Mouse (Mus musculus) spleen, postnatal 0 days (tissue): ENCODE measurements around the gene Mlst8. TPM values are rescaled to one million over a fixed set of nuclear protein-coding genes. Genes with fewer than 3 reads are reported as not detected.

Experiments used
- polyA plus RNA-seq: library from polyadenylated mRNA; unstranded; fragments of >200 nt; fragmentation: Nextera tagmentation; extraction: Ambion mirVana; gene quantifications from 2 replicates; pipeline ENCODE4 v1.2.1, GENCODE M21; 2015

Gene Mlst8
- polyA plus RNA-seq: 14.6 and 17.9 TPM in 2 replicates

DNA sequence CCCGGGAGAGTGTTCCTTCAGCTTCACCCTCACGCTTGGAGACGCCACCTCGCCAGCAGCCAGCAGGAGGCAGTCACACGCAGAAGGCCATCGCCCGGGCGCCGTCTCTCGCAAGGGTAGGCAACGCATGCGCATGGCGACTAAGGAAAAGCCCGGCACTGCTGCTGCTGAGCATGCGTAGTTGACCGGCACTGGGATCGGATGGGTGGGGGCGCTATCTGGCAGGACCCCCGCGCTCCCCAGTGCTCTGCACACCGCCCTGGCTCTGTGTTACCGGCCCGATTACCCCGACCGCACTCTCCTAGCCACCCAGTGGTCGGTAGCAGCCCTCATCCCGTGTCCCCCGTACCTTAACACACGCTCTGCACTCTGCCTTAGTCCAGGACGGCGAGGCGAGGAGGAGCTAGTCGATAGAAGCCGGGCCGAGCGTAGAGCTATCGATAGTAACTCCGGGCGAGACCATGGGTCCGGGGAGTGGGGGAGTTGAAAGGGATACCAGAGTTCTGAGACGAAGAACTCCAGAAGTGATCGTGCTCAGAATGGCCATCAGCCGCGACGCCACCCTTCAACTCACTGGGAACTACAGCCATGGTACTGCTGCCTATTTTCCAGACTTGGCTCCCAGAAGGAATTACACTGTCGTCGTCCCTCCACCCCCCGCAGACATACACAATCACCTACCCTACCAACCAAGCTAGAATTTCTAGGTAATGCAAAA, at the start of gene Mlst8:
Mlst8 (minus strand) TSS at position 416 of the 718 bp plus-strand sequence.

DNA sequence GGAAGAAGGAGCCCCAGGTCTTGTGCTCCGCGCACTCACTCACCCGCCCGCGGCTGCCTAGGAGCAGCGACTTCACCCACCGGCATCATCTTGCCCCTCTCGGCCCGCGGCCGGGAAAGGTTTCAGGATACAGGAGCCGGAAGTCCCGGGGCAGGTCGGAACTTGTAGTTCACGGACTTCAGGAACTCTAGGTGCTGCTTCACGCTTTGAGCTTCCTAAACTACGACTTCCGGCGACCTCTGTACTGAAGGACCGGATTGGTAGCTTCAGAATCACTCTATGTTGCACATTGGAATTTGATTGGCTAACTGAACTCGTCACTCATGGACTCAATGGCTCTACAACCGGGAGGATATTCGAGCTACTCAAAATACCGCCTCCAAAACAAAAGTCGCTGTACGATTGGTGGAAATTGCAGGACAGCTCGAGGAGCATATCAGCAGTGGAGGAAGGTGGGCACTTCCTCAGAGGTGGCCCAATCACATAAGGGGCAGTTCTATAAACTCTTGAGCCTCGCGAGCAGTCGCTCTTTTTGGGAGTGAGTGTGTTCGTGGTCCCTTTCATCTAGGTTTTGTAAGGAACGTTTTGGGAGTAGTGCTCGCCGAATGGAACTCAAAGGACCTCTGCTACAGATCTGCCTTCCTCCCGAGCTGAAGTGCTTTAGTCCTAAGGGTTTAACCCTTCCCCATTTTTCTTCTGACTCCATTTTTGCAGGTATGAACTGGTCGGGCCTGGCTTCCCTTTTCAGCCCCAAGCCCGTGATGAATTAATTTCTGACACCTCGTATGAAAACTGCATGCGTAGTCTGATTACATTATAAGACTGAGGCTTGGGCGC, 49.1 kb upstream of the Mlst8 start, which contains the start of gene Traf7:
Traf7 (minus strand) TSS at position 216 of the 837 bp plus-strand sequence.

GRCm38 (mm10) chr17:24488186-24488661, 9.3 kb upstream of the Mlst8 start, which contains the start of gene Caskin1:
Caskin1 (plus strand) TSS chr17:24488601.

GRCm38 (mm10) chr17:24473612-24474275, 5.1 kb downstream of the Mlst8 start, which contains the start of gene Bricd5:
Bricd5 (plus strand) TSS chr17:24473884.

DNA sequence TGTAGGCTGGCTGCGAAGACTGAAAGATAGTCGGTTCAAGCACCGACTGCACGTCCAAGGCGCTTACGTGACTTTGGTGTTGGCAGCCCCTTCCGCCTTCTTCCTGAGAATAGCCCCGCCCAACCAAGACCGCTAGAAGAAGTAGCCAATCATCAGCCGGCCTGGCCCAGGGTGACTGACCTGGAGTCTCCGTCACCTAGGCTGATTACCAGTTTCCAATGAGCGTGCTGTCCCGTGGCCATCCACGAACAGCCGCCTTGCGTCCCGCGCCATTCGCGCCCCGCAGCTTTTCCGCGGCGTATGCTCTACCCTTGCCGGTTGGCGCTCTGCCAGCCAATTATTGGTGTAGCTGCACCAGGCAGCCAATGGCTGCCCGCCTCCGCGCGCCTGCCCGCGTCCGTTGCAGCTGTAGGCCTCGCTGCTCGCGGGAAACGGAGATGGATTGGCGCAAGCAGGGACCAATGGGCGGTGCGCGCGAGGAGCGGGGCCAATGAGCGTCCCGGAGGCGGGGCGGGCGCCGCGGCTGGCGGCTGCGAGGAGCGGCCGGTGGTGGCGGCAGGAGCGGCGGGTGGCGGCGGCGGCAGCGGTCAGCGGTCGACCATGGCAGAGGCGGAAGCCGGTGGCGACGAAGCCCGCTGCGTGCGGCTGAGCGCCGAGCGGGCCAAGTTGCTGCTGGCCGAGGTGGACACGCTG, 8.8 kb downstream of the Mlst8 start, which contains the start of the genes E4f1 and Pgp:
E4f1 (minus strand) TSS at position 404 of the 693 bp plus-strand sequence.
Pgp (plus strand) TSS at position 483 of the 693 bp plus-strand sequence.

DNA sequence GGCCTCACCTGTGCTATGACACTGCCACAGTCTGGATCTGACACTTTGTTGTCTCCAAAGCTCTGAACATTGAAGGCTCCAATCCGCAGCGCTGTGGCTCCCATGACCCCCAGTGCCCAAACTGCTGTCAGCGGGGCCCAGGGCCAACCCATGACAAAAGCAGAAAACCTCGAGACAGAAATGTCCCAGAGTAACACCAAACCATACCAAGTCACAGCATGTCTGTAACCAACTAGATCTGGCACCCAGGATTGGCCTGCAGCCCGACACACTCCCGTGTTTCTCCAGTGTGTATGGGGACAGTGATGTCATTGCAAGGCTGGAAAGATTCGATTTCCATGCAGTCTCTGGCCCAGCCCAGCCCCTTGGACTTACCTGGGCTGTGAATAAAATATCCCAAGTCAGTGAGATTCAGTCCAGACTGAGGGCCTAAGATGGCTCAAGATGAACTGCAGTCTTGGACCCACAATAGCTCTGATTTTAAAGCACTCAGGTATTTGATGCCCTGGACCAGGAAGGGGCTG, 36.2 kb downstream of the Mlst8 start, which contains the start of gene Dnase1l2:
Dnase1l2 (minus strand) TSS at position 474 of the 524 bp plus-strand sequence.

DNA sequence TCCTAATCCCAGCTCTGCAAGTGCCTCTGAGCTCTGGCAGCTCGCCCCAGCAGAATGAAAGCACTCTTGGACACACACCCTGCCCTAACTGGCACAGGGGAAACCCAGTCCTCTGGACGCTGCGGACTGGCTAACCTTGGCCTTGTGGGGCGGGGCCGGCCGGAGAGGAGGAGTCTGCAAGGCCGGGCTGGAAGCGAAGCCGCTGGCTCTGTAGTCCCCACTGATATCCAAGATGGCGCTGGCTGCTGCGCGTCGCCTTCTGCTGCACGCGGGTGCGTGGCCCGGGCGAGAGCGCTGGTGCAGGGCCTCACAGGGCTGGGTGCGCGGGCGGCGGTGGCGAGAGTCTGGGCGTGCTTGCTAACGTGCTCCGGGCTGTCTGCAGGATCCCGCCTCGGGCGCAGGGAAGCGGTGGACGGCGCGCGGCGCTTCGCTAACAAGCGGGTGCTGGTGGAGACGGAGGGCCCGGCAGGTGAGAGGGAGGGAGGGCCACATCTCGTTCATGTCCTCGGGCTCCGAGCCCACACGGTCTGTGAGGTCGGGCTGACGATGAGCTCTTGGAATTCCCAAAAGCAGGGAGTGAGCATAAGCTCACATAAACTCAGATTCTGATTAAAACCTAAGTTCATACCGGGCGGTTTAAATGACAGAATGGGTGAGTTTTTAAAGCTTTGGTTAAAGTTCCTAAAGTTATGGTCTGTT, 52.3 kb downstream of the Mlst8 start, which contains the start of gene Eci1:
Eci1 (plus strand) TSS at position 171 of the 699 bp plus-strand sequence.

Other genes starting within 250 kb of the Mlst8 start
- gene Ccnf, start 227.6 kb downstream of the Mlst8 start, polyA plus RNA-seq: 62.5 and 70.6 TPM in 2 replicates
- 0.10 and 0.13 TPM in 2 replicates for gene Abca17, start 128.0 kb downstream of the Mlst8 start, polyA plus RNA-seq
- 13.0 and 14.0 TPM in 2 replicates for gene Abca3, start 127.1 kb downstream of the Mlst8 start, polyA plus RNA-seq
- gene Rnps1, start 64.5 kb downstream of the Mlst8 start, polyA plus RNA-seq: 158 and 162 TPM in 2 replicates
- gene Eci1, start 52.4 kb downstream of the Mlst8 start, polyA plus RNA-seq: 48.9 and 53.5 TPM in 2 replicates
- 1.00 and 1.4 TPM in 2 replicates for gene Dnase1l2, start 36.0 kb downstream of the Mlst8 start, polyA plus RNA-seq
- gene E4f1, start 8.8 kb downstream of the Mlst8 start, polyA plus RNA-seq: 17.4 and 20.1 TPM in 2 replicates
- gene Pgp, start 8.7 kb downstream of the Mlst8 start, polyA plus RNA-seq: 74.7 and 81.1 TPM in 2 replicates
- not detected in 2 replicates for gene Bricd5, start 5.2 kb downstream of the Mlst8 start, polyA plus RNA-seq
- gene Caskin1, start 9.5 kb upstream of the Mlst8 start, polyA plus RNA-seq: 0.38 and 0.40 TPM in 2 replicates
- gene Traf7, start 48.9 kb upstream of the Mlst8 start, polyA plus RNA-seq: 41.7 and 45.4 TPM in 2 replicates
- gene Rab26, start 55.1 kb upstream of the Mlst8 start, polyA plus RNA-seq: 1.5 and 2.3 TPM in 2 replicates
- gene Pkd1, start 70.8 kb upstream of the Mlst8 start, polyA plus RNA-seq: 4.8 and 12.3 TPM in 2 replicates
- gene Tsc2, start 153.6 kb upstream of the Mlst8 start, polyA plus RNA-seq: 33.4 and 33.5 TPM in 2 replicates
- 6.9 and 8.2 TPM in 2 replicates for gene Nthl1, start 153.6 kb upstream of the Mlst8 start, polyA plus RNA-seq
- 32.8 and 46.2 TPM in 2 replicates for gene Slc9a3r2, start 171.2 kb upstream of the Mlst8 start, polyA plus RNA-seq
- gene Npw, start 179.4 kb upstream of the Mlst8 start, polyA plus RNA-seq: 0.44 and 0.54 TPM in 2 replicates
- 9.6 and 9.9 TPM in 2 replicates for gene Zfp598, start 190.6 kb upstream of the Mlst8 start, polyA plus RNA-seq
- gene Syngr3, start 210.9 kb upstream of the Mlst8 start, polyA plus RNA-seq: 0.06 and 0.11 TPM in 2 replicates
- 31.0 and 32.6 TPM in 2 replicates for gene Gfer, start 217.1 kb upstream of the Mlst8 start, polyA plus RNA-seq
- gene Noxo1, start 217.2 kb upstream of the Mlst8 start, polyA plus RNA-seq: 0.81 and 1.3 TPM in 2 replicates
- 35.3 and 37.9 TPM in 2 replicates for gene Tbl3, start 228.6 kb upstream of the Mlst8 start, polyA plus RNA-seq
- not detected in 2 replicates for gene Rnf151, start 239.0 kb upstream of the Mlst8 start, polyA plus RNA-seq
- gene Rps2, start 239.0 kb upstream of the Mlst8 start, polyA plus RNA-seq: 1,569 and 1,600 TPM in 2 replicates
- 212 and 230 TPM in 2 replicates for gene Ndufb10, start 245.4 kb upstream of the Mlst8 start, polyA plus RNA-seq
- 1.1 and 1.3 TPM in 2 replicates for gene Rpl3l, start 248.7 kb upstream of the Mlst8 start, polyA plus RNA-seq